Mouse (Mus musculus) megakaryocyte, embryonic 14.5 days (primary cell): ENCODE measurements around the gene Hist1h2af. TPM values are rescaled to one million over a fixed set of nuclear protein-coding genes. Genes with fewer than 3 reads are reported as not detected.
A peak's percentile ranks its signal among the peaks of the same experiment; 100 is the strongest.
"Not testable (repeated sequence)": the region's sequence is repeated elsewhere in the genome, so short reads cannot be mapped to it uniquely, and the experiment has no call there.

Experiments
- H3K27me3 ChIP-seq: replicated peaks from 2 replicates; pipeline ENCODE3; 2012; ENCODE audit warnings: inconsistent platforms
- H3K36me3 ChIP-seq: replicated peaks from 2 replicates; pipeline ENCODE3; 2012; ENCODE audit warnings: low read length, inconsistent platforms, mixed read lengths
- H3K4me1 ChIP-seq: 2 replicates; pipeline ENCODE4 v1.6.1; 2012; ENCODE audit warnings: inconsistent platforms
- H3K4me3 ChIP-seq: replicated peaks from 2 replicates; pipeline ENCODE3; 2012; ENCODE audit warnings: moderate library complexity, mild to moderate bottlenecking, inconsistent platforms
- H3K9me3 ChIP-seq: 2 replicates; pipeline ENCODE4 v1.6.1; 2012; ENCODE audit warnings: inconsistent platforms
- FLI1 ChIP-seq: IDR thresholded peaks from 2 replicates; pipeline ENCODE4 v1.6.1; 2012; ENCODE audit warnings: low read length, inconsistent platforms, mixed read lengths
- GATA1 ChIP-seq: IDR thresholded peaks from 3 replicates; pipeline ENCODE4 v1.6.1; 2012; ENCODE audit warnings: mixed read lengths, low read length, inconsistent platforms, borderline replicate concordance
- polyA plus RNA-seq: library from polyadenylated mRNA; stranded (reverse); fragments of >175 nt; gene quantifications from 2 replicates; pipeline ENCODE4 v1.2.3, GENCODE M21; 2012; ENCODE audit warnings: low replicate concordance; ENCODE audit not compliant: insufficient read depth

The Hist1h2af gene
- 37.2 and 163 TPM in 2 replicates for polyA plus RNA-seq

DNA sequence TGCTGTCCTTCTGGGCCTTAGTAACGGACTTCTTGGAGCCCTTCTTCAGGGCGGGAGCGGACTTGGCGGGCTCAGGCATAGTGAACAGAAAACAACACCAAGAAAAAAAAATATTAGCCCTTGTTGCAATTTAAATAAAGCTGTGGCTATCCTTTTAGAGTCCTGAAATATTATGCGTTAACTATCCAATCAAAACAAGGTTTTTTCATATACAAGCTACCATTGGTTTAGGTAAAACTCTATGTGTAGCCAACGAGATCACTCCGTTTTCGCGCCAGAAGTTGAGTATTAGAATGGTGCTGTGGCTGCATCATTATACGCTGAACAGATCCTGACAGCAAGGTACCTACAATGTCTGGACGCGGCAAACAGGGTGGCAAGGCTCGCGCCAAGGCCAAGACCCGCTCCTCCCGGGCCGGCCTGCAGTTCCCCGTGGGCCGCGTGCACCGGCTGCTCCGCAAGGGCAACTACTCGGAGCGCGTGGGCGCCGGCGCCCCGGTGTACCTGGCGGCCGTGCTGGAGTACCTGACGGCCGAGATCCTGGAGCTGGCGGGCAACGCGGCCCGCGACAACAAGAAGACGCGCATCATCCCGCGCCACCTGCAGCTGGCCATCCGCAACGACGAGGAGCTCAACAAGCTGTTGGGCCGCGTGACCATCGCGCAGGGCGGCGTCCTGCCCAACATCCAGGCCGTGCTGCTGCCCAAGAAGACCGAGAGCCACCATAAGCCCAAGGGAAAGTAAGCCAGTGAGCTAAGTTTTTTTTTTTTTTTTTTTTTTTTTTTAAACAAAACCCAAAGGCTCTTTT, at the start of gene Hist1h2af:
Gene Hist1h2af (plus strand): TSS at position 347 of the 808 bp plus-strand sequence.
- not testable (repeated sequence) for H3K36me3 ChIP-seq, H3K27me3 ChIP-seq, H3K9me3 ChIP-seq
- Histone ChIP-seq H3K4me1 (peaks cover 59% of the 10 kb centered on the region), H3K4me3 (peak within 1 kb of the TSS; percentile 95)

GRCm38 (mm10) chr13:23485271-23485670, 48.4 kb upstream of the Hist1h2af start:
- H3K9me3 ChIP-seq = no peaks in the 10 kb centered on the region
- no peaks in the 10 kb centered on the region for H3K36me3 ChIP-seq
- TF ChIP-seq FLI1 = no peak
- no peak for TF ChIP-seq GATA1
- peaks cover 67% of the 10 kb centered on the region for H3K27me3 ChIP-seq
- no peak overlapping the region for H3K4me3 ChIP-seq
- peaks cover 37% of the 10 kb centered on the region for H3K4me1 ChIP-seq

GRCm38 (mm10) chr13:23488400-23489322, 45.0 kb upstream of the Hist1h2af start, which contains the start of gene Btn2a2:
Gene Btn2a2 (minus strand): TSS chr13:23488857.
- Histone ChIP-seq H3K4me1 (peaks cover 37% of the 10 kb centered on the region), H3K9me3 (no peaks in the 10 kb centered on the region), H3K4me3 (peak within 1 kb of the TSS; percentile 76), H3K27me3 (peaks cover 38% of the 10 kb centered on the region), H3K36me3 (no peaks in the 10 kb centered on the region)
- TF ChIP-seq FLI1 (no peak), GATA1 (no peak)

DNA sequence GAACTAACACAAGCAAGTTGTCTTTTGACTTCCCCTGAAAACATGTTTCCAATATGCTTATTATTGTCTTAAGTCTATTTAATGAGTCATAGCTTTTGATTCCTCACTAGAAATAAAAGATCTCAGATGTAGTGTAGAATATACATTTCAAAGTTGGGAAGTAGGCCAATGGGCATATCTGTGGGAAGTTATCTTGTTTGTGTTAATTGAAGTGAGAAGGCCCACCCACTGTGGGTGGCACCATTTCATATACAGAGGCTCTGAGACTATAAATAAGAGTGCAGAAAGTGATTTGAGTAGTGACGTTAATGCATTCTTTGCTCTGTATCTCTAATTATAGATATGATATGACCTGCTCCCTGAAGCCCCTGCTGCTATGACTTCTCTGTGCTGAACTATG, 42.8 kb upstream of the Hist1h2af start:
- Histone ChIP-seq H3K36me3 (no peaks in the 10 kb centered on the region), H3K27me3 (peaks cover 29% of the 10 kb centered on the region), H3K4me1 (peaks cover 27% of the 10 kb centered on the region), H3K9me3 (0 out of 2 replicates have a peak, but pooled peaks cover 3% of the 10 kb centered on the region), H3K4me3 (no peak overlapping the region)
- TF ChIP-seq FLI1 (no peak), GATA1 (no peak)

DNA sequence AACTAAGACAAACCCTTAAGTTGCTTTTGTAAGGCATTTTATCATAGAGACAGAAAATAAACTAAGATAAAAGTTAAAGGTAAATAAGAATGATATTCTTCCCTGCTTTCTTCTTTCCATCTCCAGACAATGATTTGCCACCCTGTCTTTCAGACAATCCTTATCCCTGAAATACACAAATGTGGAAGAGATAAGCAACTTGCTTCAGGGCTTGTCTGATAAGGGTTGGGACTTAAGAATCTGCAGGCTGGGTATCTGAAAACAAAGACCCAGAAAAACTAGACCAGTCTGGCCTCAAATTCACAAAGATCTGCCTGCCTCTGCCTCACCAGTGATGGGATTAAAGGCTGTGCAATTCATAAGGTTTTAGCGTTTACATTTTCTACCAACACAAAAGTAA, 42.4 kb upstream of the Hist1h2af start:
- Histone ChIP-seq H3K4me1 (peaks cover 23% of the 10 kb centered on the region), H3K4me3 (no peak overlapping the region), H3K27me3 (peaks cover 25% of the 10 kb centered on the region), H3K9me3 (peaks cover 7% of the 10 kb centered on the region; the same call in 1 of the 2 replicates), H3K36me3 (no peaks in the 10 kb centered on the region)
- TF ChIP-seq FLI1 (no peak), GATA1 (no peak)

- Histone ChIP-seq H3K9me3 (peaks cover 7% of the 10 kb centered on the region; the same call in 1 of the 2 replicates), H3K4me1 (peaks cover 22% of the 10 kb centered on the region), H3K36me3 (no peaks in the 10 kb centered on the region), H3K27me3 (peaks cover 19% of the 10 kb centered on the region), H3K4me3 (peak overlapping the region; percentile 64)
- TF ChIP-seq FLI1 (no peak), GATA1 (no peak)
Observed at GRCm38 (mm10) chr13:23491990-23492389, 41.7 kb upstream of the Hist1h2af start.

GRCm38 (mm10) chr13:23495526-23495925, 38.2 kb upstream of the Hist1h2af start:
- Histone ChIP-seq H3K4me3 (no peak overlapping the region), H3K9me3 (peaks cover 7% of the 10 kb centered on the region; the same call in 1 of the 2 replicates), H3K27me3 (peaks cover 2% of the 10 kb centered on the region), H3K4me1 (peaks cover 29% of the 10 kb centered on the region), H3K36me3 (no peaks in the 10 kb centered on the region)
- no peak for TF ChIP-seq GATA1

DNA sequence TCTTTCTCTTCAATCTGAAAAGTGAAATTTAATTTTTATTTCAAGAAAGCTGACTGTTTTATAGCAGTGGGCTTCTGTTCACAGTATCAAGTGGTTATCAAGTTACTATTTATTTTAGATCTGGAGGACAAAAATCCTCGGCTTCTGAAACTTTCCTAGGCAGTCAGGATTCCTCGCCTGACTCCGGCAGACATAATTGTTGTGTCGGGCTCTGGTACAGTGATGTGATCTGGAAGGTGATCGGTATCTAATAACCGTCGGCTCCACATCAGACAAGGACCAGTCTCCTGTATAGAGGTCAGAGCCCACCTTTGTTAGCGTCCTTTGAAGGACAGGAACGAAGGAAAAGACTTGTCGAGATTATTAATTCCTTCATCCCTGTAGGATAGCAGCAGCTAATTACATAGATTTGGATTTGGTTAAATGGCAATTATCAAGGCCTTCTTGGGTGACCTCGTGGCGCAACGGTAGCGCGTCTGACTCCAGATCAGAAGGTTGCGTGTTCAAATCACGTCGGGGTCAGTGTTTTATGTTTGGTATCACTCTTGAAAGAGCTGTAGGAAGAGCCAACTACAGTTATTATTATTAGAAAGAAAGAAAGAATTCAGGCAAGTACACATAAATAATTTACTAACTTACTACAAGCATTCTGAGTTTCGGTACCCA, 35.9 kb upstream of the Hist1h2af start:
- Histone ChIP-seq H3K4me3 (peak overlapping the region; percentile 85), H3K4me1 (peaks cover 42% of the 10 kb centered on the region), H3K9me3 (peaks cover 7% of the 10 kb centered on the region; the same call in 1 of the 2 replicates), H3K36me3 (no peaks in the 10 kb centered on the region), H3K27me3 (peaks cover 2% of the 10 kb centered on the region)
- TF ChIP-seq GATA1 (no peak), FLI1 (no peak)

GRCm38 (mm10) chr13:23498653-23499052, 35.1 kb upstream of the Hist1h2af start:
- Histone ChIP-seq H3K4me3 (peak overlapping the region; percentile 85), H3K9me3 (peaks cover 7% of the 10 kb centered on the region; the same call in 1 of the 2 replicates), H3K36me3 (no peaks in the 10 kb centered on the region), H3K4me1 (peaks cover 49% of the 10 kb centered on the region), H3K27me3 (peaks cover 2% of the 10 kb centered on the region)
- TF ChIP-seq FLI1 (no peak), GATA1 (no peak)

DNA sequence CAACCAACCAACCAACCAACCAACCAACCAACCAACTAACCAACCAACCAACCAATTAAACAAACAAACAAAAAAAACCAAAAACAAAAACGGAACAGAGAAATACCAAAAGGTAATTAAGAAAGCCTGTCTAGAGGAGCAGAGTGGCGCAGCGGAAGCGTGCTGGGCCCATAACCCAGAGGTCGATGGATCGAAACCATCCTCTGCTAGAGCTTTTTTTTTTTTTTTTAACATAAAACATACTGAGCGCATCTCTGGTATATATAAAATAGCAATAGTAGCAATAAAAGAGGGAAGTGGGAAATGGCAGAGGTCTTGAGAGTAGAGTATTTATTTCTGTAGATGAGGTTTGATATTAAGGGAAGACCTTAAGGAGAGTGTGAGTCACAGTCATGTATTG, 33.8 kb upstream of the Hist1h2af start:
- Histone ChIP-seq H3K9me3 (peaks cover 7% of the 10 kb centered on the region; the same call in 1 of the 2 replicates), H3K36me3 (no peaks in the 10 kb centered on the region), H3K27me3 (peaks cover 2% of the 10 kb centered on the region), H3K4me3 (peak overlapping the region; percentile 14), H3K4me1 (peaks cover 61% of the 10 kb centered on the region)
- TF ChIP-seq FLI1 (no peak), GATA1 (no peak)
